Mouse (Mus musculus) gastrocnemius, postnatal 36 days (tissue): ENCODE results near the gene Ifna9. TPM values are rescaled to one million over a fixed set of nuclear protein-coding genes. Genes with fewer than 3 reads are reported as not detected.
"Not testable (repeated sequence)": the region's sequence is repeated elsewhere in the genome, so short reads cannot be mapped to it uniquely, and the experiment has no call there.

ENCODE experiments used
- DNase-seq, 2 experiments: peaks; one replicate each; pipeline ENCODE4 v3.0.0; 2022
- intact Hi-C: fragments of 180-260 bp; cut with DNase I; formaldehyde crosslinking; loops from one replicate; pipeline ENCODE4 v1.15.1; 2025
- long read RNA-seq, 2 experiments: library from polyadenylated mRNA; stranded (forward); transcript quantifications; one replicate each; pipeline ENCODE4 v2.0.0; 2021
- total RNA-seq, 2 experiments: library from RNA; stranded (reverse); gene quantifications; 2 replicates each; pipeline ENCODE4 v1.2.3; 2021

Gene Ifna9
- not detected for total RNA-seq
- long read RNA-seq, experiment 1 = 0 reads
- long read RNA-seq, experiment 2 = 0 reads

DNA sequence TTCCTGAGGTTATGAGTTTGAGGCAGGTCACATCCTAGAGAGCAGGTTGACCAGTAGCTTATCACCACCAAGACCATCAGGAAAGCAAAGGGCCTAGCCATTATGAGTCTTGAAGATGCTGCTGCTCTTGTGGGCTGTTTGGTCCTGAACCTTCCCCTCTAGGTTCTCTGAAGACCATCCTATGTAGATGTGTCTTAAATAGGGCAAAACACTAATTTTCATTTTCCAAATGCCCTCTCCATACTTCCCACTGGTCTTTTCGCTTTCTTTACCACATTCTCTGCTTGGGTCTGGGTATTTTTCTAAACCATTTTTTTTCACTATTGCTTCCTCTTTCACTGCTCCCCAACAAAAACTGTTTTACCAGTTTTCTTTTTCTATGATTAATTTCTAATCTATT, at the start of gene Ifna9:
Gene Ifna9 (minus strand): TSS at position 101 of the 400 bp plus-strand sequence.
- DNase-seq = no peak
- intact Hi-C loops = no loop called here

DNA sequence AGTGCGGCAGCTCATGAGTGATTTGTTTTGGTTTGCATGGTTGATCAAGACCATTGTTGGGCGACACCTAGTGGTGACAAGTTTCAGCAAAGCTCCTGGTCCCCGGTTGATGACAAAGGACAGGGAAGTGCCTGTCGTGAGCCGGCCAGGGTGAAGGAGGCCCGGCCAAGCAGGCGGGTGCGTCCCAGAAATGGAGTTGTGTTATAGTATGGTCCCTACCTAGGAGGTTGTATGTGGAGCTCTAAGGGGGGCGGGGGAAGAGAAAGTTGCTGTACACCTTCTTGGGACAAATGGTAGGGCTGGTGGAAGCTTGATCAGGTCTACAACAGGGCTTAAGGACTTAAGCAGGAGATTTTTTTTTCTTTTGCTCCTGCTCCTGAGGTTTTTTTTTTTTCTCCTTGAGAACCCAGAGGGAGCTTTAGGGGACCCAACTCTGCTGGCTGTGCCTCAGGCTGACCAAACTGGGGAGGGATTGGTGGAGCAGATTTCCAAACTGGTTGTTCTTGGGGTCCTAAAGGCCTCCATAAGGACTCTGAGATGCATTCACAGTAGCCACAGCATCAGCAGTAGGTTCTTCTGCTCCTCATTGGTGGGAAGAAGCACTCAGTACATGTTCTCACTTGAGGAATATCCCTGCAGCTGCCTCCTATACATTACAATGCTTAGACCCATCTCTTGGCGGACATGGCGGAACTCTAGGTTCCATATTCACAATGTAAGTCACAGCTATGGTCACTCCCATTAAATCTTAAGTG, 49.1 kb upstream of the Ifna9 start:
- peak; percentile 80 to 84 for DNase-seq
- intact Hi-C loops = no loop called here

GRCm38 (mm10) chr4:88640704-88641076, 48.5 kb upstream of the Ifna9 start:
- DNase-seq = no peak
- intact Hi-C loops = no loop called here

DNA sequence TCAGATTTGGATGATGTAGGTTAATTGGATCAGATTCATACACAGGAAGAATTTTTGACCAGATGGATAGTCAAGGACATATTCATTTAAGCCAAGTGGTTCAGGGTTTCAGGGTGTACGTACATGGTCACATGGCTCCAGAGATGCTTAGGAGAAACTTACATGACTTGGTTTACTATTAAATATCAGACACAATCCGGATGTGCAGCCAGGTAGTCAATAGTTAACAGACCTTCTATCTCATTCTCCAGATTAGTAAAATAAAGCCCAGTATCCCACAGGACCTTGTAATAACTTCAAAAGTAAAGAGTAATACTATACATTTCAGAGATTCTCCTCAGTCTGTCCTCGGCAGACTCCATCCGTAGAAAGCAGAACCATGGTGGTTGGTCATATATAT, 42.1 kb upstream of the Ifna9 start, which contains the start of gene C87499:
Gene C87499 (minus strand): TSS at position 101 of the 400 bp plus-strand sequence.
- intact Hi-C loops = no loop called here
- DNase-seq = no peak

- DNase-seq = no peak
Measured at GRCm38 (mm10) chr4:88603276-88603675, 11.1 kb upstream of the Ifna9 start, which contains the start of gene Ifna12. Ifna12 (minus strand) TSS chr4:88603376.

GRCm38 (mm10) chr4:88571698-88572097, 20.5 kb downstream of the Ifna9 start, which contains the start of gene Ifna14:
Ifna14 (minus strand) TSS chr4:88571798.
- intact Hi-C loops = no loop called here
- no peak for DNase-seq

More at GRCm38 (mm10) chr4:88603276-88603675, 11.1 kb upstream of the Ifna9 start, which contains the start of gene Ifna12:
- intact Hi-C loops = no loop called here

DNA sequence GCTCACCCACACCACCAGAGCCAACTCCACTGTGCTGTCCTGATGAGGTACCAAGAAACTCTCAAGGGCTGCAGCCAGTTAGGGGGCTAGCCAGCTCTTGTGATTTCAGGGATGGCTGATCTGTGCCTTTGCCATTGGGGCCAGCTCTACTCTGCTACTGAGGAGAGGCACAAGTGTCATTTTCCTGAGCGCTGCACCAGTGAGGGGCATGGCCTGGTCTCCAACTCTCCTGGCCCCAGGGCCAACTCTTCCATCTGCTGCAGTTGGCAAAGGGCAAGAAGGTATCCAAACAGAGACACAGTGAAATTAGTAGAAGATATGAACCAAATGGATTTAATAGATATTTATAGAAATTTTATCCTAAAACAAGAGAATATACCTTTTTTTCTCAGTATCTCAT, 30.4 kb downstream of the Ifna9 start:
- DNase-seq = no peak

GRCm38 (mm10) chr4:88558145-88558544, 34.0 kb downstream of the Ifna9 start, which contains the start of gene Ifna15:
Ifna15 (minus strand) TSS chr4:88558245.
- intact Hi-C loops = not testable (repeated sequence)

More for the DNA sequence above, 30.4 kb downstream of the Ifna9 start:
- intact Hi-C loops = no loop called here

DNA sequence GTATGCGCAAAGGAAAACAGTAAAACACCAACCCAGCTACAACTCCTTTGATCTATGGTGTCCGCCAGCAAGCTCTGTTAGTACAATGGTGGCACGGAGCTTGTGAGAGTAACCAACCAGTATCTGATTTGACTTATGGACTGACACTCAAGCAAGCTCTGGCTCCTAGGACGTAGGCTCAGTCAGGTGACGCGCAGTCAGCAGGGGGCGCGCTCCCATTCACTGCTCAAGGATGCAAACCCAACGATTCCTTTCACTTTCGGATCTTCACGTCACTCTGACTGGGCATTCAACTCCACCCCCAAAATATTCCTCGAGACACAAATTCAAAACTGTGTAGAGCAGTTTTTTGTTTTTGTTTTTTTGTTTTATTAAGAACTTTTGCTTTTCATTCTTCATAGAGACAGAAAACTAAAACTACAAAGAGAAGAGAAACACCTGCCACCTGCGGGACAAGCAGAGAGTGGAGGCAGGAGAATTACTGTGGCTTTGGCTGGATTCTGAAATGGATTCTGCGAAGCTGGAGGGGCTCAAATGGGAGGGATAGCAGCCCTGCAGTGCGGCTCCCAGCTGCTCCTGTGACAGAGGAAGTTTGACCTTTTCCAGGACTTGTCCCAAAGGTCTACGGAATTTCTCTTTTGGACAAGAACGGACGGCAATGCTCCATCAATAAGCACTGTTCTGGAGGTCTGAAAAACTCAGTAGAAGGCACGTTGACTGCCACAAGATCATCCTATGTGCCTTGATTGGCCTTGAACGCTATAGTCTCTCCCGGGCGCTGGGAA, 41.8 kb downstream of the Ifna9 start:
- peak; percentile 59 to 67 for DNase-seq
- intact Hi-C loops = no loop called here

More at GRCm38 (mm10) chr4:88558145-88558544, 34.0 kb downstream of the Ifna9 start, which contains the start of gene Ifna15:
- DNase-seq = not testable (repeated sequence)

DNA sequence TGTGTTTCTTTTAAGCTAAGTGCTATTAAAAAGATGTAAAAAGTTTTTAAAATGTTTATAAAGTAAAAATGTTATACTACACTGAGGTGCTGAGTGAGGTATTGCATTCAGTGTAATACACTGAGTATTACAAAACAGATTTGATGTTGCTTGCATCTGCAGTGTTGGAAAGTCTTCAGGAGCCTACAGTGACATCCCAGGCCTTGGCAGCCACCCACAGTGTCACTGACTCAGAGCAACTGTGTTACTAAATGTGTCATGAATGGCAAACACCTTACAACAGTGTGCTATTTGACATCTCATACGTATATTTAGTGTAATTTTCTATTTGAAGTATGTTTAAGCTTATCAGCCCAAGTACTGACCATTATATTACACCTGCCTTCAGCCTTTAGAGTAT, 44.2 kb downstream of the Ifna9 start:
- no peak for DNase-seq
- intact Hi-C loops = loop anchor here (10.0 kb wide), 2 partner anchors 193 to 1183 kb away; no protein-coding TSS in a partner anchor

DNA sequence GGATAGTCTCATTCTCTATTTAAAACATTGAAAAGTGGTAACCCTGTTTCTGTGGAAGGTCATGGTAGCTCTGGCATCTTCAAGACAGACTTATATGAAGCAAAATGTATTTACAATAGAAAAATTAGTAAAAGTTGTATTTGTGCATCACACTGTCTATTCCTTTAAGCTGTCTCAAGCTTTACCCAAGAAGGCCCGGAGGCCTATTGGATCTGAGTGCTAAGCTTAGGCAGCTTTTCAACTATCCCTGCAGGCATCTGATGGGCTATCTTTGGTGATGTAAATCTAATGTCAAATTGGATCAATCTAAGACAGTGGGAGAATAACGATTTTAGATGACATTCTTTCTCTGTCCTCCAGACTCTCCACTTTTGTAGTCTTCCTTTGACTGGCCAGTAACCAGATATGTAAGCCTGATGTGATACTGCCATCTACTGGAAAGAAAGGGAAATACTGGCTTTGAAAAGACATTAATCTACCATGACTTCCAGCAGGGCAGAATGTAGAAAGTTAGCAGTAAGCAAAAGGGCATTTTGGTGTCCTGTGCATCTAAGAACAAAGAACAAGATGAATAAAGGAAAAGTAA, 48.4 kb downstream of the Ifna9 start:
- no peak for DNase-seq
- intact Hi-C loops = loop anchor here (10.0 kb wide), 2 partner anchors 189 to 1179 kb away; no protein-coding TSS in a partner anchor

Other genes with a start within 250 kb of the Ifna9 start
- gene Hacd4, start 153.5 kb downstream of the Ifna9 start, total RNA-seq = 1 to 10 TPM; 1.0 to 1.2 TPM
- not detected for gene Ifnb1, start 69.6 kb downstream of the Ifna9 start, total RNA-seq
- not detected for gene Ifna15, start 34.1 kb downstream of the Ifna9 start, total RNA-seq
- not detected for gene Ifna14, start 20.6 kb downstream of the Ifna9 start, total RNA-seq
- gene Ifna12, start 11.0 kb upstream of the Ifna9 start, total RNA-seq = not detected
- not detected for gene C87499, start 42.0 kb upstream of the Ifna9 start, total RNA-seq
- gene Ifna13, start 52.1 kb upstream of the Ifna9 start, total RNA-seq = not detected
- not detected for gene Ifna16, start 84.5 kb upstream of the Ifna9 start, total RNA-seq
- not detected for gene Ifna2, start 91.5 kb upstream of the Ifna9 start, total RNA-seq
- not detected for gene Ifnab, start 99.0 kb upstream of the Ifna9 start, total RNA-seq
- under 1 TPM in 1 of 2 experiments, not detected in 1; 0.42 TPM for gene Gm26566, start 129.4 kb upstream of the Ifna9 start, total RNA-seq
- gene Klhl9, start 130.1 kb upstream of the Ifna9 start, total RNA-seq = 10 to 100 TPM; 43.9 to 50.4 TPM
- gene Gm13271, start 162.5 kb upstream of the Ifna9 start, total RNA-seq = not detected
- gene Gm13283, start 167.7 kb upstream of the Ifna9 start, total RNA-seq = not detected
- not detected for gene Gm13290, start 181.4 kb upstream of the Ifna9 start, total RNA-seq
- gene Gm13289, start 184.5 kb upstream of the Ifna9 start, total RNA-seq = not detected
- not detected for gene Gm13272, start 187.5 kb upstream of the Ifna9 start, total RNA-seq
- not detected for gene Ifnz, start 189.7 kb upstream of the Ifna9 start, total RNA-seq
- gene Gm13276, start 193.3 kb upstream of the Ifna9 start, total RNA-seq = not detected
- gene Gm13277, start 196.2 kb upstream of the Ifna9 start, total RNA-seq = not detected
- not detected for gene Gm13278, start 199.2 kb upstream of the Ifna9 start, total RNA-seq
- not detected for gene Gm13275, start 202.1 kb upstream of the Ifna9 start, total RNA-seq
- gene Gm13279, start 205.0 kb upstream of the Ifna9 start, total RNA-seq = not detected
- not detected for gene Gm13285, start 207.3 kb upstream of the Ifna9 start, total RNA-seq
- not detected for gene Gm13287, start 210.9 kb upstream of the Ifna9 start, total RNA-seq
- not detected for gene Gm13288, start 213.1 kb upstream of the Ifna9 start, total RNA-seq
- gene Ifna7, start 223.8 kb upstream of the Ifna9 start, total RNA-seq = not detected
- gene Ifna11, start 227.6 kb upstream of the Ifna9 start, total RNA-seq = not detected
- gene Ifna6, start 235.0 kb upstream of the Ifna9 start, total RNA-seq = not detected
- not detected for gene Ifna5, start 243.1 kb upstream of the Ifna9 start, total RNA-seq
- not detected for gene Ifna4, start 249.5 kb upstream of the Ifna9 start, total RNA-seq